Mouse (Mus musculus): ENCODE data around the gene Il23a. TPM values are rescaled to one million over a fixed set of nuclear protein-coding genes. Genes with fewer than 3 reads are reported as not detected.
"Not testable (repeated sequence)": the region's sequence is repeated elsewhere in the genome, so short reads cannot be mapped to it uniquely, and the experiment has no call there.

Gene Il23a
- polyA plus RNA-seq, 1 experiment from 2014 or later = 0.16 TPM

GRCm38 (mm10) chr10:128298243-128298642 lies 309 bp downstream of the Il23a start:
- no peak overlapping the region for H3K27ac ChIP-seq
- peaks cover 7% of the 10 kb centered on the region for H3K4me1 ChIP-seq (replicated peaks; ENCODE audit: insufficient read depth, low read length)
- H3K4me2 ChIP-seq (ENCODE audit: low read length) = no peak overlapping the region
- ATAC-seq (replicated peaks; ENCODE audit: low FRiP score, low read depth) = no peak
- no peaks in the 10 kb centered on the region for H3K36me3 ChIP-seq (ENCODE audit: insufficient read depth, low read length)
- no peak overlapping the region for H3K4me3 ChIP-seq (replicated peaks; ENCODE audit: low read depth, low read length)
- 69% methylated on average over 6 of the region's 6 CpGs for WGBS
- H3K9me3 ChIP-seq (replicated peaks; ENCODE audit: low read length) = no peaks in the 10 kb centered on the region
- no peak overlapping the region for H3K9ac ChIP-seq (ENCODE audit: low read depth, low read length)
- DNase-seq (ENCODE audit: low spot score) = no peak
- no peaks in the 10 kb centered on the region for H3K27me3 ChIP-seq (ENCODE audit: insufficient read depth, low read length)
- TF ChIP-seq CTCF (IDR thresholded peaks at IDR 0.05; ENCODE audit: low read depth) = no peak

DNA sequence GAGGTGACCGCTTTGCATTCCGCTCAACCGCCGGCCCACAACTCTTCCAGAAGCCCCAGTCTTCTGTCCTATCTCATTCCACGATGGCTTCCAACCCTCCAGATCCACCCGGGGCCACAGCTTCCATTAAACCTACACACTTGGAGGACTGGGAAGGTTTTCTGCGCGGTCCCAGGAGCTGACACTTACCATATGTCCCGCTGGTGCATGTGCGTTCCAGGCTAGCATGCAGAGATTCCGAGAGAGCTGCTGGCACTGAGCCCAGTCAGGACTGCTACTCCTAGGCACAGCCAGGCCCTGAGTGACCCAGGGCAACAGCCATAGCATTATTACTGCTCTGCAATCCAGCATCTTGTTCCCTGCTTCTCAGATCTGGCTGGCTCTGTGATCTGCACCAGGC lies 930 bp downstream of the Il23a start:
- Histone ChIP-seq H3K27me3 (ENCODE audit: insufficient read depth, low read length) (no peaks in the 10 kb centered on the region), H3K36me3 (ENCODE audit: insufficient read depth, low read length) (no peaks in the 10 kb centered on the region), H3K4me2 (ENCODE audit: low read length) (no peak overlapping the region), H3K4me1 (replicated peaks; ENCODE audit: insufficient read depth, low read length) (peaks cover 5% of the 10 kb centered on the region), H3K9ac (ENCODE audit: low read depth, low read length) (no peak overlapping the region), H3K27ac (no peak overlapping the region), H3K4me3 (replicated peaks; ENCODE audit: low read depth, low read length) (no peak overlapping the region), H3K9me3 (replicated peaks; ENCODE audit: low read length) (no peaks in the 10 kb centered on the region)
- ATAC-seq (replicated peaks; ENCODE audit: low FRiP score, low read depth) (no peak; the same call in 1 of the 2 replicates), DNase-seq (ENCODE audit: low spot score) (peak; percentile 30)
- no peak for TF ChIP-seq CTCF (IDR thresholded peaks at IDR 0.05; ENCODE audit: low read depth)
- WGBS = 67% methylated on average over 11 of the region's 11 CpGs

GRCm38 (mm10) chr10:128297221-128297620 lies 1.3 kb downstream of the Il23a start:
- Histone ChIP-seq H3K9ac (ENCODE audit: low read depth, low read length) (no peak overlapping the region), H3K4me2 (ENCODE audit: low read length) (no peak overlapping the region), H3K36me3 (ENCODE audit: insufficient read depth, low read length) (0 out of 2 replicates have a peak, but pooled peaks cover 2% of the 10 kb centered on the region), H3K4me3 (replicated peaks; ENCODE audit: low read depth, low read length) (no peak overlapping the region), H3K27ac (no peak overlapping the region), H3K9me3 (replicated peaks; ENCODE audit: low read length) (no peaks in the 10 kb centered on the region), H3K4me1 (replicated peaks; ENCODE audit: insufficient read depth, low read length) (peaks cover 1% of the 10 kb centered on the region), H3K27me3 (ENCODE audit: insufficient read depth, low read length) (no peaks in the 10 kb centered on the region)
- 71% methylated on average over 4 of the region's 4 CpGs for WGBS
- TF ChIP-seq CTCF (IDR thresholded peaks at IDR 0.05; ENCODE audit: low read depth) = no peak
- ATAC-seq (replicated peaks; ENCODE audit: low FRiP score, low read depth) (no peak), DNase-seq (ENCODE audit: low spot score) (no peak)

DNA sequence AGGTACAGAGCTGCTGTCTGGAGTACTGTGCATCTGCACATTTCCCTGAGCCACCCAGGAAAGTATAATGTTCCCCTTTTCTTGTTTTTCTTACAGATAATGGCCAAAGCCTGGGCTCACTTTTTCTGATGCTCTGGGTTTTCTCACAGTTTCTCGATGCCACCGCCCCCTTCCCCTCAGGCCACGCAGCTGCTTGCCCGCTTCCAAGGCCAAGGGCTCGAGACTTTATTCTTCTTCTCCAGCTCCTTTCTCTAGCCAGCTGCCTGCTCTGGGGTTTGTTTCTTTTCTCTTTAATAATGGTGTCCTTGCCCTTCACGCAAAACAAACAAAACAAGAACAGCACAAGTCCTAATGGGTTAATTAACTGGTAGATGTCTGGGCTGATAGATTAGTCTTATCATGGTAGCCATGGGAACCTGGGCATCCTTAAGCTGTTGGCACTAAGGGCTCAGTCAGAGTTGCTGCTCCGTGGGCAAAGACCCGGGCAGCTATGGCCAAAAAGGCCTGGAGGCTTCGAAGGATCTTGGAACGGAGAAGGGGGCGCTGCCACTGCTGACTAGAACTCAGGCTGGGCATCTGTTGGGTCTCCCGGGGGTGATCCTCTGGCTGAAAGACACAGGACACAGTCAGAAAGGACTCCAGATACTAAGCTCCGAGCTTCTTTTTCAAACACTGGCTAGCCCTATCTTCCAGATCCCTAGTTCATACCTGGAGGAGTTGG lies 2.0 kb downstream of the Il23a start:
- no peaks in the 10 kb centered on the region for H3K9me3 ChIP-seq (replicated peaks; ENCODE audit: low read length)
- no peaks in the 10 kb centered on the region for H3K27me3 ChIP-seq (ENCODE audit: insufficient read depth, low read length)
- ATAC-seq (replicated peaks; ENCODE audit: low FRiP score, low read depth) (no peak), DNase-seq (ENCODE audit: low spot score) (no peak)
- H3K4me2 ChIP-seq (ENCODE audit: low read length) = no peak overlapping the region
- H3K36me3 ChIP-seq (ENCODE audit: insufficient read depth, low read length) = peaks cover 9% of the 10 kb centered on the region; the same call in 1 of the 2 replicates
- WGBS = 79% methylated on average over 13 of the region's 13 CpGs
- no peaks in the 10 kb centered on the region for H3K4me1 ChIP-seq (replicated peaks; ENCODE audit: insufficient read depth, low read length)
- H3K27ac ChIP-seq = no peak overlapping the region
- no peak for TF ChIP-seq CTCF (IDR thresholded peaks at IDR 0.05; ENCODE audit: low read depth)
- H3K9ac ChIP-seq (ENCODE audit: low read depth, low read length) = no peak overlapping the region
- H3K4me3 ChIP-seq (replicated peaks; ENCODE audit: low read depth, low read length) = no peak overlapping the region

- ATAC-seq (replicated peaks; ENCODE audit: low FRiP score, low read depth); H3K27ac ChIP-seq: not testable (repeated sequence)
- 100% methylated on average over 1 of the region's 1 CpGs for WGBS
Measured at GRCm38 (mm10) chr10:128290594-128290993, 8.0 kb downstream of the Il23a start.

GRCm38 (mm10) chr10:128283604-128284579 lies 14.7 kb downstream of the Il23a start:
- H3K4me1 ChIP-seq (replicated peaks; ENCODE audit: insufficient read depth, low read length) = no peaks in the 10 kb centered on the region
- DNase-seq (ENCODE audit: low spot score) (peak; percentile 69), ATAC-seq (replicated peaks; ENCODE audit: low FRiP score, low read depth) (no peak)
- no peak overlapping the region for H3K27ac ChIP-seq
- no peak overlapping the region for H3K4me2 ChIP-seq (ENCODE audit: low read length)
- peaks cover 47% of the 10 kb centered on the region for H3K36me3 ChIP-seq (ENCODE audit: insufficient read depth, low read length)
- peak; percentile 90 for TF ChIP-seq CTCF (IDR thresholded peaks at IDR 0.05; ENCODE audit: low read depth)
- no peak overlapping the region for H3K9ac ChIP-seq (ENCODE audit: low read depth, low read length)
- H3K9me3 ChIP-seq (replicated peaks; ENCODE audit: low read length) = no peaks in the 10 kb centered on the region
- WGBS = 61% methylated on average over 31 of the region's 31 CpGs
- no peak overlapping the region for H3K4me3 ChIP-seq (replicated peaks; ENCODE audit: low read depth, low read length)
- no peaks in the 10 kb centered on the region for H3K27me3 ChIP-seq (ENCODE audit: insufficient read depth, low read length)

More at GRCm38 (mm10) chr10:128290594-128290993, 8.0 kb downstream of the Il23a start:
- not testable (repeated sequence) for H3K27me3 ChIP-seq (ENCODE audit: insufficient read depth, low read length); H3K4me3 ChIP-seq (replicated peaks; ENCODE audit: low read depth, low read length); H3K4me2 ChIP-seq (ENCODE audit: low read length); H3K9ac ChIP-seq (ENCODE audit: low read depth, low read length); DNase-seq (ENCODE audit: low spot score); H3K9me3 ChIP-seq (replicated peaks; ENCODE audit: low read length); H3K4me1 ChIP-seq (replicated peaks; ENCODE audit: insufficient read depth, low read length)
- H3K36me3 ChIP-seq (ENCODE audit: insufficient read depth, low read length) = peaks cover 39% of the 10 kb centered on the region; the same call in 1 of the 2 replicates
